Mouse (Mus musculus): ENCODE results near the gene Bet1l.
"Not testable (repeated sequence)": the region's sequence is repeated elsewhere in the genome, so short reads cannot be mapped to it uniquely, and the experiment has no call there.

The Bet1l gene

DNA sequence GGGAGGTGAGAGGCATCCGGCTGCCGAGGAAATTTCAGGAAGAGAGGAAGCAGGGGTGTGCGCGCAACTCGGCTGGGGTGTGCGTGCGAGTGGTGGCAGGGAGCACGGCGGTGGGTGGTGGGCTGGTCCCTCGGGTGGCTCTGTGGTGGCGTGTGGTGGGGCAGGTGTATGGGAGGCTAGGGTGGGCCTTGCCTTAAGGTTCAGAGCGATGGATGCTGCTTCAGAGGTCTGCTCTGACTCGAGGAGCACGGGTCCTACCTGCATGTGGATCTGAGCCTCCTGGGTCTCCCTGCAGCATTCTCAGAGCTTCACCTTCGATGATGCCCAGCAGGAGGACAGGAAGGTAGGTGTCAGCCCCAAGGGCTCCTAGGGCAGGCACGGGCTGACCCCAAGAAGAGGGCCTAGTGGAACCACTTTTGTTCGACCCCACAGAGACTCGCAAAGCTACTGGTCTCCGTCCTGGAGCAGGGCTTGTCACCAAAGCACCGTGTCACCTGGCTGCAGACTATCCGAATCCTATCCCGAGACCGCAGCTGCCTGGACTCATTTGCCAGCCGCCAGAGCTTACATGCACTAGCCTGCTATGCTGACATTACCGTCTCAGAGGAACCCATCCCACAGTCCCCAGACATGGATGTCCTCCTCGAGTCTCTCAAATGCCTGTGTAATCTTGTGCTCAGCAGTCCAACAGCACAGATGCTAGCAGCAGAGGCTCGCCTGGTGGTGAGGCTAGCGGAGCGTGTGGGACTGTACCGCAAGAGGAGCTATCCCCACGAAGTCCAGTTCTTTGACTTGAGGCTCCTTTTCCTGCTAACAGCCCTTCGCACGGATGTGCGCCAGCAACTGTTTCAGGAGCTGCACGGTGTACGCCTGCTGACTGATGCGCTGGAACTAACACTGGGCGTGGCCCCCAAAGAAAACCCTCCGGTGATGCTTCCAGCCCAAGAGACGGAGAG is at the start of gene Bet1l:
Gene Bet1l (minus strand): TSS at position 28 of the 956 bp plus-strand sequence.
- DNase-seq: no peak

DNA sequence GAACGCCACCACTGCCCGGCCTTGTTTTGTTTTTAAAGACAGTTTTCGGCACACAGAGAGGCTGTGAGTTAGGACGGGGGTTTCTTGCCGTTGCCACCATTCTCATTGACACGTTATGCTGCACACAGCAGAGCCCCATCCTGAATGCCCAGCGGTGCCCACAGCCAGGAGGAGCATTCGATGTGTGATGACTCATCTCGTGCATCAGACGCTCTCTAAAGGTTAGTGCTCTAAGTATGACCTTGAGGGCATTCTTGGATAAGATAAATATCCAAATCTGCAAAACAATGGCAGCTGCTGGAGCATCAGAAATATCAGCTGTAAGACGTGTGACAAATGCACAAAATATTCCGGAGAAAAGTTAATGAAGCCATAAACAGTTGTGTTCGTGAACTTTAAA is 49.8 kb upstream of the Bet1l start:
- DNase-seq: no peak

DNA sequence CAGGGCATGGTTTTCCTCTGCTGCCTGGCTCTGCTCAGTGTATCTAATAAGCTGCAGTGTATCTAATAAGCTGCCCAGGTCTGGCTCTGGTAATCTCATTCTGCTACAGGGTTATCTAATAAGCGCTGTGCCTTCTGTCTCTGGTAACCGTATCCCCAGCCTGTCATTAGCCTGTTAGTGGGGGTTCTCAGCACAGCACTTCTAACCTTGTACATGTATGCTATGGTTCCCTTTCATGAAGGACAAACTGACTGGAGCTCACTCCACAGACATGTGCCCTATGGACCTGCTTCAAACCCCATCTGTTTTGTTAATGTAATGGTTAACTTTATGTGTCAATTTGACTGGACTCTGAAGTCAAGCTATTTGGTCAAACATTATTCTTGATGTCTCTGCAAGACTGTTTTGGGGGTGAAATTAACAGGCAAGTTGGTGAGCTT is 48.3 kb upstream of the Bet1l start:
- peak; percentile 63 for DNase-seq

DNA sequence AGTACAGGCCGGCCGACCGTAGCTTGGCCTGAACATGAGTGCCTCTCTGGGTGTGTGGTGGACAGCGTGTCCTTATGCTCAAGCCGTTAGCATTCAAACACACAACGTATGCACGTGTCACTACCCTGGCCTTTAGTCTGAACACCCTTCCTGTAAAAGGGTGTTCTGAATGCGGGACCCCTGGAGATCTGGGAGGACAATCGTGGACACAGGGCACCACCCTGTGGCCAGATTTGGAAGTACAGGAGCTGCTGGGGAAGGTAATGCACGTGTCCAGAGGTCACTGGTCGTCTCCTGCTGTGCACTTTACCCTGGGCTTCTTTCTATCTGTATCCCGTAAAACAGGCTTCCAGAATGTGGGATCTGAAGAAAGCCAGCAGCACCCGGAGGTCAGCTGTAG is 45.8 kb upstream of the Bet1l start:
- DNase-seq: peak; percentile 80

DNA sequence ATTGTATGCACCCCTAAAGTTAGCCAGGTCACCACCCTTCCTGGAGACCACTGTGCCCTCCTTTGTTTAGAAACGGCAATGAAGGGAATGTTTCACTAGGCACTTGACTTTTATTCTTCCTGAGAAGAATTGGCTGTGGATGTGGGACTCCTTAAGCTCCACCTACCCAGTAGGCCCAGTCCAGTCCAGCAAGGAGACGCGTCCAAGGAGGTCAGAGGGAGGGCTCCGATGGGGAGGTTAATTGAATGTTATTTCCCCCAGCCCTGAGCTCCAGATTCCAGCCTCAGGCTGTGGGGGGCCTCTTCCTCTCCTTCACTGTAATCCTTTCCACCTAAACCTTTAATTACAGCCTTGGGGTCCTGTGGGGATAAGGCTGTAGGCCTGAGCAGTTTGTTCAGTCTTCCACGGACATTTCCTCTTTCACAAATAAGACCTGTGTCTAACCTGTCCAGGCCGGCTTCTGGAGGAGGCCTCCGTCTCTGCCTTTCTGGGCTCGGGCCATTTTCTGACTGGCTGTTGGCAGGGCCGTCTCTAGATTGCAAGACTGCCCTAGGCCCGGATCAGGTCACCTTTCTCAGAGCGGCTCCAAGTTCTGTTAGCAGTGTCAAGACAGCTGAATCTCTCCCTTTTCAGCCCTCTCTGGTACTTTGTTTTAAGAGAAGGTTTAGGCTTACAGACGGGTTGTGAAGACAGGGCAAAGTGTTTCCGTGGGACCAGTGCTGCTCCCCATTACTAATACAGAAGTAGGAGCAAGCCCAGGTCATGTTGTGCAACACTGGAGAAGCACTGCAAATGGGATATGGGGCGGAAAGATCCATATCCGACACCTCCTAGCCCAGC is 44.9 kb upstream of the Bet1l start:
- no peak for DNase-seq

DNA sequence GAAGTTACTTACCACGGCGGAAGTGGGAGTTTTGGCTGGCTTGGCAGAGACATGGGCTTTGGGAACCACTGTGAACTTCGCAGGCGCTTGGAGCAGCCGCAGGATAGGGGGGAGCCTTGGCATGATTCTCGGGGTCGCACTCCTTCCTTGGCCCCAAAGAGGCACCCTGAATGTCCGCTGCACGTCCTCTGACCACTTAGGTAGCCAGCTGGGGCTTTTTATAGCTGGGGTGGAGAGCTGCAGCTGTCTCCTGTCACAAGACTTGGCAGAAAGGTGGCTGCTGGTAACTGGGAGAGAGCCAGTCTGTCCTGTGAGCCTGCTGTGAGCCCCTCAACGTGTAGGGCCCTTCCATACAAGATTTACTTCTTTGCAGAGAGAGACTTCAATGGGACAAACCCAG is 42.8 kb upstream of the Bet1l start, which contains the start of gene Cox8b:
Gene Cox8b (minus strand): TSS at position 227 of the 400 bp plus-strand sequence.
- DNase-seq: no peak

DNA sequence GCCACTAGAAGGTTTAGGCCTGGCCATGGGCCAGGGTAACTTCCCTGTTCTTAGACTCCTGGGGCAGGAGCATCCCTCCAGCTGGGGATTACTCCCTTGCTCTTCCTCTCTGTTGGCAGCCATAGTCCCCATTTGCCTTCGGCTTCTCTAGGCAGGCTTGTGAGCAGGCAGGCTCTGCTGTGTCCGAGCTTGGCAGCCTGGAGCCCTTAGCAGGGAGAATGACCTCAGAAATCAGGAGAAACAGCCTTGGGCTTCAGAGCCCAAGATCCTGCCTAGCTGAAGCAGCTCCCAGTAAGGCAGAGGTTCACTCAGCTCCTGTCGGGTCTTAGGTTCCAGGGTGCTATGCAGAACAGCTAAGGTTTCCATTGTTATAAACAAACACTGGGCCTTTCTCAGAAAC is 41.7 kb upstream of the Bet1l start:
- DNase-seq: no peak

DNA sequence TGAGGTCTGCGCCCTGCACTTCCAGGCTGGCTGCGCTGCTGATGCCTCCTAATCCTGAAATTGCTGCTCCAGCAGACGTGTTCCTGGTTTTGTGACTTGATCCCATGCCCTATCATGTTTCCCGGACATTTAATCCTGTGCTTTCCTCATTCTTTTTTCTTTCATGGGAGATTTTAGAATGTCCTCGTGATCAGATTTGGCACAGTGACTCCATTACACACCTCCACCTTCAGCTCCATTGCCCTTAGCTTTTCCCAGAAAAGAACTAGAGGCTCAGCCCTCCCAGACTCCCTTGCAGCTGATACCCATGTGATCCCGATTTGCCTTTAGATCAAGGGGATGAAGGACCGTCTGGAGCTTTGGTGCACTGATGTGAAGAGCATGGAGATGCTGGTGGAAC is 40.5 kb upstream of the Bet1l start:
- DNase-seq: no peak

DNA sequence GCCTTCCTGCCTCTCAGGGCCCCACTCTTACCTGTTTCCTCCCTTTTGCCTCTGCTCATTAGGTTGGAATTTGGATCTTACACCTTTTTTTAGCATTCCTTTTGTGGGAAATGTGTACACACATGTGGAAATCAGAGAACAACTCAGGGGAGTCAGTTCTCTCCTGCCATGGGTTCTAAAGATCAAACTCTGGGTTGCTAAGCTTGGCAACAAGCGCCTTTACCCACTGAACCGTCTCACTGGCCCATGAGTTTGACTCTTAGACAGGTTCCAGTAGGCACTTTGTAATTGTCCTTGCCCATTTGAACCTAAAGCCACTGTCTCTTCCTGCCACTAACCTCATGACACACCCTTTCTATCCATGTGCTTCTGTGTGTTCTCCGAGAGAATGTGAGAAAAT is 37.2 kb upstream of the Bet1l start:
- peak; percentile 49 for DNase-seq

DNA sequence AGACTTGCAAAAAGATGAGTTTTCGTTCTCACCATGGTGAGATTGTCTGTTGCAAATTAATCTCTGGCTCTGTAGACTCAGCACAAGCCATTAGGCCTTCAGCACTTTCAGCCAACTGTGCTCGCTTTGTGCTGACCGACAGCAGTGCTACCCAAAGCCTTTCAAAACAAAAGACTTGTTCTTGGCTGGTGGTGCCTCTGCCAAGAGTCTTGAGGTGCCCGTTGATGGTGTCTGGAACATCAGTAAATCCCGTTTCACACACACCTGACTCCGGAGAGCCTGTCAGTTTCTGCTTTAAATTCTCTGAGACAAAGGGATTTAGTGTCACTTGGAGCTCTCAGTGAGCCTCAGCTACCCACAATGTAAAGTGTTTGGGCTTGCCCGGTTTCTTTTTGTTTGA is 36.7 kb upstream of the Bet1l start:
- no peak for DNase-seq

DNA sequence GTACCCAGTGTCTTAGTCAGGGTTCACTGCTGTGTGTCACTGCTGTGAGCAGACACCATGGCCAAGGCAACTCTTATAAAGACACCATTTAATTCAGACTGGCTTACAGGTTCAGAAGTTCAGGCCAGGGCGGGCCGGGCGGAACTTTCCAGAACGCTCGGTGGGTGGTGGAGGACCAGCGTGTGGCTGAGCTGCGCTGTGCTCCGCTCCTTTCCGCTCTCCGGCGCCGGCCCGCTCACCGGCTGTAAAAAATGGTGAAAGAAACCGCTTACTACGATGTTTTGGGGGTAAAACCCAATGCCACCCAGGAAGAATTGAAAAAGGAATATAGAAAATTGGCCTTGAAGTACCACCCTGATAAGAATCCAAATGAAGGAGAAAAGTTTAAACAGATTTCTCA is 33.3 kb upstream of the Bet1l start:
- DNase-seq: not testable (repeated sequence)

DNA sequence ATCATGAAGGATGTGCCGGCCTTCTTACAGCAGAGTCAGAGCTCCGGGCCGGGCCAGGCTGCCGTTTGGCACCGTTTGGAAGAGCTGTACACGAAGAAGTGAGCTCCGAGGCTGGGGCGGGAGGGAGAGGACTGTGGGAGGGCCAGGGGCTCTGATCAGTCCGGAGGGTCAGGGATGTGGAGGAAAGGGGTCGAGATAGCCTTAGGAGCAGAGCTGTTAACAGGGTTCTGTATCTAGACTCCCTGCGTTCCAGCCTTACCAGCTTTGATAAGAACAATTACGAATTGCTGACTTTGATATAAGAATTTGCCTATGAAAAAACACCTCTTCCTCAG is 25.1 kb upstream of the Bet1l start:
- no peak for DNase-seq

DNA sequence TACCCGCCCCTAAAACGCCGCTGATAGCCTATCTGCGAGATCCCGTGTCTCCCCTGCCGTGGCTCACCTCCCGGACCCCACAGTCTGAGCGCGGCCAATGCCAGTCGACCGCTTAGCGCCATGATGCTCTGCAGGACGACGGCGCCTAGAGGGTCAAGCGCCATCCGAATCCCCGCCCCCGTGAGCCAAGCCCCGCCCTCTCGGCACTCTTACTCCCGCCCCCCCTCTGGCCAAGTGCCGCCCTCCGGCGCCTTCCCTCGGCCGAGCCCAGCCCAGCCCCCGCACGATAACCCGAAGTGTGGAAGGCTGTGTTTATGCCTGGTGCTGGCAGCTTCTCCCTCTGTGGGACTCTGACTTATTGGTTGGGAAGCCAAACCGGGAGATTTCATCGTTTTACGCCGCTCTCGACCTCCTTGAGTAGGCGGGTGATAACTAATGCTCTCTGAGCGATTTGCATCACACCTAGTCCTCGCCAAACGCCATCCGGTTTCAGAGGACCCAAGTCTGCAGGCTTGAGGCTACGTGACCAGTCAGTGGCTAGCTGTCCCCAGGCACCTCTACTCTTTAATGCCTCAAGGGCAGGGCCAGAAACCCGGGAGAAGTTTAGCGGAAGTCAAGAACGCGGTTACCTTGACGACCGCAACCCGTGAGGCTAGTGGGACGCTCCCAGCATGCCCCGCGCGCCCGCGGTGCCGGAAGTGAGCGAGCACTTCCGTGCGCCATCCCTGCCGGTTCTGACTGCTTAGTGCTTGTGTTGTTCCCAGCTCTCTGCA is 24.5 kb upstream of the Bet1l start, which contains the start of the genes Psmd13 and Sirt3:
Gene Psmd13 (plus strand): TSS at position 273 of the 773 bp plus-strand sequence.
Gene Sirt3 (minus strand): TSS at position 614 of the 773 bp plus-strand sequence.
- peak; percentile 93 for DNase-seq

DNA sequence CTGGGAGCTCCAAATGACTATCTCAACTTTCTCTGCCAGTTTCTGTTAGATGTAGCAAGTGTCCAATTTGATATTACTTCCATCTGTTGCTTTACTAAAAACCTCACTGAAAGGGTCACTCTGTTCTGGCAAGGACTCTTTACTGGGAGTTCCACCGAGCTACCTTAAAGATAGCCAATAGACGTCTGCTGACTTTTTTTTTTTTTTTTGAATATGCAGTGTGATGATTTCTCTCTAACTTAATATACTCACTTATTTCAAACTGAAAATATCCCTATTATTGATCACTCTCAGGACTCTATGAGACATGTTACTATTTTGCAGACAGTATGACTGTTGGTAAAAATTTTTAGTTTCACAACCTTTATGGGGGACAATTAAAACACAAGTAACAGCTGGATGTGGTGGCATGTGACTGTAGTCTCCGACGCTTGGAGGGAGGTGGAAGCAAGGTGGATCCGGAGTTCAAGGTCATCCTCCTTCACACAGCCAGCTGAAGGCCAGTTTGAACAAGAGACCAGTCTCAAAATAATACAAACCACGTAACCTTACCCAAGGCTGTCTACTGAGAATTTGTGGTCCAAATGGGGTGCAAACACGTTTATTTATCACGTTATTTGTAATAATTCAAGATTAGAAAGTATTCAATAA is 23.6 kb upstream of the Bet1l start:
- peak; percentile 45 for DNase-seq

DNA sequence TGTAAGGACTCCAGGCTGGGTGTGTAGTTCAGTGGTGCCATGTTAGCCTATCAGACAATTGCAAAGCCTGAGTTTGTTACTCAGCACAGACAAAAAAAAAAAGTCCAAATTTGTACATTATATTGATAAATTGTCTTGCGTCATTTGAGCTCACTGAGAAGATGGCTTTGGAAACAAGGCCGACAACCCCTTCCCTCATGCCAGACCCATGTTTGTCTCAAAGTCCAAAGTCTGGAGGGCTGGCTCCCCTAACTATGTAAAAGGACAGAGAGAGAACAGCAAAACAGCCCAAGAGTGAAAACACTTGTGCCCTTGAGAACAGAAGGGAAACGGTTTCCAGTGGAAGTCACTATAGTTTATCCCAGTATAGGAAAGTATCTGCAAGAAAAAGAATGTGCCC is 23.0 kb upstream of the Bet1l start:
- peak; percentile 61 for DNase-seq

DNA sequence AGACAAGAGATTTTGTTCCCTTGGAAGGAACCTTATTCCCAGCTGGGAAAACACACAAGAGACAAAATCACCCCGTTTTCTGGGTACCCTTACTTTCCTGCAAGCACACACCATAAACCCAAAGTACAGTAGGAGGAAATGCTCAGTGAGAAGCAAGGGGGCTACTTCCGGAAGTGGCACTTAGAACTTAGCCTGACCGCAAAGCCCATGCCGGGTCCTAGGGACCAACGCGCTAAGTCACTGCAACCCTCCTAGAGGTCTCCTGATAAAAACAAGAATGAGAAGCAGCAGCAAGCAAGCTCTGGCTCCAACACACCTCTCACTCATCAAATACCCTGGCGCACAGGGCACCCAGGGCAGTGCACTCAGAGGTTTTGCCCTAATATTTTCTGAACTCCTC is 22.0 kb upstream of the Bet1l start:
- DNase-seq: no peak

DNA sequence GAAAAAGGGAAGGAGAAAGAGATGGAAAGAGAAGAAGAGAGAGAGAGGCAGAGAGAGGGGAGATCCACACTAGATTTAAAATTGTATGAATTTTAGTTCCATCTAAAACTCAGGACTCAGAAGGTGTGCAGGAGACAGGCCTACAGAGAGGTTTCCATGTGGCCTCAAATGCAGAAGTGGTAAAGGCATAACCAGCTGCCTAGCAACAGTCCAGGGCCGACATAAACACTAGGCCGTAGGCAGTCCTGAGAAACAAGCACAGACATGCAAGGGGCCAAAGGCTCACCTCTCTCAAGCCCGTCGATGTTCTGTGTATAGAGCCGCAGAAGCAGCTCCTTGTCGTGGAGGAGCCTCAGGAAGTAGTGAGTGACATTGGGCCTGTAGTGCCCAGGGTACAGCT is 20.0 kb upstream of the Bet1l start:
- DNase-seq: no peak

DNA sequence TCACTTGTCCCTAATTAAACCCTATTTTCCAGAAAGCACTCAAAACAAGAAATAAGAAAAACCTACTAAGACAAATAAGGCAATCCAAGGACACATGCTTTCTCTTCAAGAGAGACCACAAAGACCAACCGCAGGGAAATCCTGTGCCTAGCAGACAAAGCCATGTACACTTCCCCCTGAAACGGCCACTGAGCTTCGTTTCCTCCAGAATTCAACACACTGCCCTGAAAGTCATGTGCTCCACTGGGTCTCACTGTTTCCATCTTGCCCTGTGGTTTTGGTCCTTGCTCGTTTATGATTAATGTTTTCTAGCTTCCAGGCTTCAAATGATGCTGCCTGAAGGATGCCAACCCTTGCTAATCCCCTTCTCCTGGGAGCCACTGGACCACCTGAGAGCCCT is 16.8 kb upstream of the Bet1l start:
- no peak for DNase-seq

DNA sequence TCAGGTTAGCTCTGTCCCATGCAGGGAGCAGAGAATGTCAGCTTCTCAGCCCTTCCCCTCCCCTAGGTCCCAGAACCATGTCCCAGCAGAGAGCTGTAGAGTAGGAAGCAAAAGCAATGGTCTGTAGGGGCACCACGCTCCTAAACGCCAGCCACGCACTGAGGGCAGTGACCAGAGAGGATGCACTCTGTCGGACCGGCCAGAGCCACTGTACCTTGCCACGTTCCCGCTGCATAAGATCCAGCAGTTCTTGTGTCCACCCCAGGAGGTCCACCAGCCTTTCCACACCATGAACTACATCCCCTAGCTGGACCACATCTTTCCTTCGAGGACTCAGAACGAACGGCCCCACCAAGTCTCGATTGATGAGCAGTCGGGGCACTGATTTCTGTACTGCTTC is 7.4 kb upstream of the Bet1l start:
- DNase-seq: no peak

DNA sequence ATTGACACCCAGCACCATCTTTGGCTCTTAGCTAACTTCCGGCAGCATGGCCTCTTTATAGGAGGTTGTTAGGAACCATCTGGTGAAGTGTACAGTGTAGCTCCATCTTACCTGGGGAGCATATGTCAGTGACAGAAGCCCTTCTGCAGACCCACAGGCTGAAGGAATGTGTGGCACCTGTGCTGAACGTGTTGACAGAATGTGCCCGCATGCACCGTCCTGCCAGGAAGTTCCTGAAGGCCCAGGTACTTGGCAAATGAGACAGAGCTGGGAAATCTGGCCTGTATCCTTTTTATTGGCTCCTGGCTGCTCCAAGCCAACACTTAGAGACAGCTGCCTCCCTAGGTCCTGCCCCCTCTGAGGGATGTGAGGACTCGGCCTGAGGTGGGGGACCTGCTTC is 3.4 kb upstream of the Bet1l start:
- no peak for DNase-seq

DNA sequence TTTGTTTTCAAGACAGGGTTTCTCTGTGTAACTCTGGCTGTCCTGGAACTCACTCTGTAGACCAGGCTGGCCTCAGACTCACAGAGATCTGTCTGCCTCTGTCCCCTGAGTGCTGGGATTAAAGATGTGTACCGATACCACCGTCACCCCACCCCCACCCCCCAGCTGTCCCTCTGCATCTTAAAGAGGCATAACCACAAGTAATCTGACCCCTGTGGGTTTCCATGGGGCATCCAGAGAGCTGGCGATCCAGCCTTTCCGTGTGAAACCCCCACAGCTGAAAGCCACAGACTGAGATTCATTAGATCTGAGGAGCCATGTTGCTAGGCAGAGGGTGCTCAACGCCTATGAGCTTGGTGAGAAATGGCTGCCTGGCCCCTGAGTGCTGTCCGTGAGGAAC is 2.6 kb upstream of the Bet1l start:
- no peak for DNase-seq

DNA sequence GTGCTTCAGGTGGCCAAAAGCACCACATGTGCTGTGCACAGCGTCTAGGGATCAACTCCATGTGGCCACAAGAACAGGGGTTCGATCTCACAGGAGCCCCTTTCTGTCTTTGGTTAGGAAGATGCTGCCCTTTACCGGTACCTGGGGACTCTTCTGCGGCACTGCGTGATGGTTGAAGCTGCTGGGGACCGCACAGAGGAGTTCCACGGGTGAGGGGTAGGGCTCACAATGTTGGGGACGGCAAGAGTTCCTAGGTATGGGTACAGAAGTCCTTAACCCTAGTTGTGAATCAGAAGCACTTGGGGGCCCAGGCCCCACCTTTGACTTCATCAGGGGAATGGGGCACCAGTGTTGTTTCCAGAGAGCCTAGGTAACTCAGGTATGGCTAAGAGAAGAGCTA is 1.4 kb upstream of the Bet1l start:
- no peak for DNase-seq
